Mouse (Mus musculus) G1E (cell line): ENCODE data around the gene Napa.

Source experiments
- CTCF ChIP-seq: IDR thresholded peaks from 2 replicates; pipeline ENCODE4 v1.5.1; 2012; ENCODE audit warnings: low read depth, low read length, inconsistent platforms, mixed read lengths
- GATA1 ChIP-seq: IDR thresholded peaks from 2 replicates; pipeline ENCODE4 v1.6.1; 2012; ENCODE audit warnings: borderline replicate concordance, low read length, inconsistent platforms, mixed read lengths

GRCm38 (mm10) chr7:16099901-16100300 is 1.6 kb downstream of the Napa start:
- TF ChIP-seq CTCF (no peak), GATA1 (no peak)
